Mouse (Mus musculus) intestine, embryonic 15.5 days (tissue): ENCODE measurements at regions not wholly inside any gene's neighbourhood (a gene's known extent, or its start where the extent isn't known, plus 50 kb on each side); places are given as distances from the start of the nearest gene placed in this dataset.

ENCODE experiments used
- ATAC-seq: fragments of 200-750 bp; cut with Nextera tagmentation; 2 replicates; pipeline ENCODE4 v1.8.0; 2017; ENCODE audit warnings: moderate TSS enrichment, moderate library complexity
- H3K27ac ChIP-seq: fragments of 300-500 bp; sonication (generic); 2 replicates; pipeline ENCODE4 v1.5.1; 2015; ENCODE audit warnings: mild to moderate bottlenecking, inconsistent platforms
- H3K27me3 ChIP-seq: fragments of 300-500 bp; sonication (generic); replicated peaks from 2 replicates; pipeline ENCODE4 v1.6.1; 2015; ENCODE audit warnings: inconsistent platforms
- H3K36me3 ChIP-seq: fragments of 300-500 bp; sonication (generic); 2 replicates; pipeline ENCODE4 v1.6.1; 2015; ENCODE audit warnings: inconsistent platforms
- H3K4me1 ChIP-seq: fragments of 300-500 bp; sonication (generic); replicated peaks from 2 replicates; pipeline ENCODE4 v1.6.1; 2015; ENCODE audit warnings: inconsistent platforms
- H3K4me2 ChIP-seq: fragments of 300-500 bp; sonication (generic); replicated peaks from 2 replicates; pipeline ENCODE4 v1.6.1; 2015; ENCODE audit warnings: mild to moderate bottlenecking, inconsistent platforms
- H3K4me3 ChIP-seq: fragments of 300-500 bp; sonication (generic); replicated peaks from 2 replicates; pipeline ENCODE4 v1.5.1; 2015; ENCODE audit warnings: inconsistent platforms
- H3K9ac ChIP-seq: fragments of 300-500 bp; sonication (generic); 2 replicates; pipeline ENCODE4 v1.6.1; 2015; ENCODE audit warnings: inconsistent platforms
- H3K9me3 ChIP-seq: fragments of 300-500 bp; sonication (generic); 2 replicates; pipeline ENCODE4 v1.6.1; 2016; ENCODE audit warnings: inconsistent platforms
- WGBS: fragments of 180-500 bp; shearing (Covaris S2); methylation state at CpG from one replicate; pipeline ENCODE4 v1.1.7; 2015; 5-methylcytosine and 5-hydroxymethylcytosine counted together

DNA sequence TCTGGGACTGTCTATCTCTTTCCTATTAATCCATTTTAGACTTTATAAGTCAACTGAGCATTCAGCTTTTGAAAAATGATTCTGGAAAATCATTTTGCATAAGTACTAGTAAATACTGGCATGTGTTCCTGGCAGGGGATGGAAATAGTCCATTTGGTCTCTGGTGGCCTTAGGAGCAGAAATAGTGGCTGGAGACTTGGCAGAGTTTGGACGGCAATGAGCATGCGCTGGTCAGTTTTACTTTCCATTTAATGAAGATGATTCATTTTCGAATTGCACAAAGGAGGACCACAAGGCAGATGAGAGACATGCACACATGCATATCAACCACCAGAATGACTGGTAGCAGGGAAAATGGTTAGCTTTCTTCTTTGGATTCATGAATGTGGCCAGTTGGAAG is 567.2 kb downstream of the Slc4a3 start:
- WGBS: 78% methylated on average over 3 of the region's 3 CpGs
- Histone ChIP-seq H3K9ac (no peak overlapping the region), H3K27ac (no peak overlapping the region), H3K27me3 (no peaks in the 10 kb centered on the region), H3K4me1 (no peaks in the 10 kb centered on the region), H3K9me3 (no peaks in the 10 kb centered on the region), H3K36me3 (no peaks in the 10 kb centered on the region), H3K4me3 (no peak overlapping the region), H3K4me2 (no peak overlapping the region)
- ATAC-seq: no peak

GRCm38 (mm10) chr1:76120840-76121239 is 574.8 kb downstream of the Slc4a3 start:
- no peak for ATAC-seq
- no peaks in the 10 kb centered on the region for H3K27me3 ChIP-seq
- H3K36me3 ChIP-seq: no peaks in the 10 kb centered on the region
- WGBS: 73% methylated on average over 4 of the region's 4 CpGs
- H3K27ac ChIP-seq: no peak overlapping the region
- no peaks in the 10 kb centered on the region for H3K9me3 ChIP-seq
- H3K4me3 ChIP-seq: no peak overlapping the region
- no peaks in the 10 kb centered on the region for H3K4me1 ChIP-seq
- H3K9ac ChIP-seq: no peak overlapping the region
- no peak overlapping the region for H3K4me2 ChIP-seq

- WGBS: 54% methylated on average over 4 of the region's 4 CpGs
- H3K36me3 ChIP-seq: no peaks in the 10 kb centered on the region
- H3K9ac ChIP-seq: no peak overlapping the region
- ATAC-seq: no peak
- no peak overlapping the region for H3K4me2 ChIP-seq
- no peak overlapping the region for H3K27ac ChIP-seq
- no peaks in the 10 kb centered on the region for H3K9me3 ChIP-seq
- H3K27me3 ChIP-seq: no peaks in the 10 kb centered on the region
- no peak overlapping the region for H3K4me3 ChIP-seq
- H3K4me1 ChIP-seq: no peaks in the 10 kb centered on the region
Observed at GRCm38 (mm10) chr1:76130353-76130752, 584.3 kb downstream of the Slc4a3 start.

- WGBS: 86% methylated on average over 1 of the region's 1 CpGs
- no peak for ATAC-seq
- H3K27ac ChIP-seq: no peak overlapping the region
- no peaks in the 10 kb centered on the region for H3K4me1 ChIP-seq
- H3K4me3 ChIP-seq: no peak overlapping the region
- no peak overlapping the region for H3K4me2 ChIP-seq
- no peaks in the 10 kb centered on the region for H3K9me3 ChIP-seq
- no peaks in the 10 kb centered on the region for H3K36me3 ChIP-seq
- no peak overlapping the region for H3K9ac ChIP-seq
- no peaks in the 10 kb centered on the region for H3K27me3 ChIP-seq
Observed at GRCm38 (mm10) chr1:76136810-76137209, 590.7 kb downstream of the Slc4a3 start.

DNA sequence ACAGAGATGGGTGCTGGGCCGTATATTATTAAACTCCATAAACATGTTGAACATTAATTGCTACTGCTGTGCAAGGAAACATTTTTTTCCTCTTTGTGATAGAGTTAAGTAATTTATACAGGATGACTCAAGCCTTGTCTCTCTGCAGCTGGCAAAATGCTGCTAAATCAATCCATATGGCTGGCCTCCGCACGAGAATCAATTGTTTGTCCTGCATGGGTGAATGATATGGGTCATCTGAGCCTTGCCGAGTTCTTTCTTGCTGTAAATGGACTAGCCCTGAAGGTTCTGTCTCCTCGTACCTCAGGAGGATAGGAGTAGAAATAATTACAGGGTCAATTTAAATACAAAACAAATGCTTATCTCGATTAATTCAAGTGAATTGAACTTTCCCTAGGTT is 591.6 kb downstream of the Slc4a3 start:
- 67% methylated on average over 6 of the region's 6 CpGs for WGBS
- Histone ChIP-seq H3K4me2 (no peak overlapping the region), H3K36me3 (no peaks in the 10 kb centered on the region), H3K9me3 (no peaks in the 10 kb centered on the region), H3K4me1 (no peaks in the 10 kb centered on the region), H3K4me3 (no peak overlapping the region), H3K27me3 (no peaks in the 10 kb centered on the region), H3K27ac (no peak overlapping the region), H3K9ac (no peak overlapping the region)
- no peak for ATAC-seq

GRCm38 (mm10) chr1:76143516-76143915 is 597.5 kb downstream of the Slc4a3 start:
- H3K36me3 ChIP-seq: no peaks in the 10 kb centered on the region
- H3K4me2 ChIP-seq: no peak overlapping the region
- H3K4me3 ChIP-seq: no peak overlapping the region
- H3K27ac ChIP-seq: no peak overlapping the region
- H3K9me3 ChIP-seq: no peaks in the 10 kb centered on the region
- H3K27me3 ChIP-seq: no peaks in the 10 kb centered on the region
- 77% methylated on average over 5 of the region's 5 CpGs for WGBS
- ATAC-seq: no peak
- no peaks in the 10 kb centered on the region for H3K4me1 ChIP-seq
- H3K9ac ChIP-seq: no peak overlapping the region

DNA sequence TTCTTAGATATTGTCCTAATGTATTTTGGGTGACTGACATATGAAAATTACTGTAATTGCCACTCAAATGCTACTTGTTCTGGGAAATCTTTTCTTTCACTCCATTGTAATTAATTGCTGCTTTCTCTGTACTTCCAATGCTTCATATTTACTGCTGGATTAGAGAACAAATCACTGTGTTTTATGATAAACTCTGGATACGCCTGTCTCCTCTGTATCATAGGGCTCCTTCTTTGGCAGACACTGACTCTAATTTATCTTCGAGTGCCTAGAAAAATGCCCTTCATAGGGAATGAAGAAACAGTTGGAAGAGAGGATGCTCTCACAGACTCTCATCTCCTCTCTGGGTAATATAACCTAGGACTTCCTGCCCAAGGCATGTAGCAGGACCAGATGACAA is 602.9 kb downstream of the Slc4a3 start:
- Histone ChIP-seq H3K9me3 (no peaks in the 10 kb centered on the region), H3K27me3 (no peaks in the 10 kb centered on the region), H3K27ac (no peak overlapping the region), H3K9ac (no peak overlapping the region), H3K4me1 (no peaks in the 10 kb centered on the region), H3K4me2 (no peak overlapping the region), H3K4me3 (no peak overlapping the region), H3K36me3 (no peaks in the 10 kb centered on the region)
- no peak for ATAC-seq
- WGBS: 86% methylated on average over 2 of the region's 2 CpGs

DNA sequence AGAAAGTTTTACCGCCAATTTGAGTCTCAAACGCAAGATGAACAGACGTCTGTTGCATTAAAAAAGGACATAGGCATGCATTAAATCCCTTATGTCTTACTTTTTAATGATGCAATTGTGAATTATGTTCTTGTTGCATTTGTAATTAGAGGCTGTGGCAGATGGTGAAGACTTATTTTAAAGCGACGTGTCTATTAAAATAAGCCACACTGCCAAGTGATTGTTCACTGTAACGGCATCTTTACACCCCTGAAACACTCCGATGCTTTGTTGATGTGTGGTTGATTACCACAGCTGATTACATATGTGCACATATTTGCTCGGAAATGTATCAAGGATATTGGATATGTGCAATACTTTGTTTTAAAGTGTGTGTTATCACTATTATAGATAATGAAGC is 610.2 kb downstream of the Slc4a3 start:
- Histone ChIP-seq H3K36me3 (no peaks in the 10 kb centered on the region), H3K9ac (no peak overlapping the region), H3K27ac (no peak overlapping the region), H3K4me2 (no peak overlapping the region), H3K4me3 (no peak overlapping the region), H3K9me3 (no peaks in the 10 kb centered on the region), H3K4me1 (no peaks in the 10 kb centered on the region), H3K27me3 (no peaks in the 10 kb centered on the region)
- WGBS: 74% methylated on average over 8 of the region's 8 CpGs
- no peak for ATAC-seq

- H3K9ac ChIP-seq: no peak overlapping the region
- no peak overlapping the region for H3K4me3 ChIP-seq
- 50% methylated on average over 2 of the region's 2 CpGs for WGBS
- no peak overlapping the region for H3K27ac ChIP-seq
- no peak for ATAC-seq
- H3K4me2 ChIP-seq: no peak overlapping the region
- H3K27me3 ChIP-seq: no peaks in the 10 kb centered on the region
- H3K36me3 ChIP-seq: no peaks in the 10 kb centered on the region
- H3K9me3 ChIP-seq: no peaks in the 10 kb centered on the region
- no peaks in the 10 kb centered on the region for H3K4me1 ChIP-seq
Observed at GRCm38 (mm10) chr1:76167486-76167885, 621.4 kb downstream of the Slc4a3 start.

DNA sequence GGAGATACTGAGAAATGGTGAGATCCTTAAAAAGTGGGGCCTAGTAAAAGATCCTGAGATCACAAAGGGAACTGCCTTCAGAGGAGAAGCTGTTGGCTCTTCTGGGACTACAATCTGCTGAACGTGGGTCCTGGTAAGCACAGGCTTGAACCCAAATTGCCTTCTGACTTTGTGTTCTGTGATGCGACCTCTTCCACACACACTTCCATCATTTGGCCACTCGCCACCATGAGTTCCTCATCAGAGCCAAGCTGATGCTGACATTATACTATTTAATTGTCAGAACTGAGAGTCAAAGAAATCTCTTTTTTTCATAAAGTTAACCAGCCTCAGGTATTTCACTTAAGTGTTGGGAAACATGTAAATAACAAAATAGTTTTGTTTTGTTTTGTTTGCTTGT is 635.1 kb downstream of the Slc4a3 start:
- H3K4me1 ChIP-seq: no peaks in the 10 kb centered on the region
- no peak for ATAC-seq
- H3K4me2 ChIP-seq: no peak overlapping the region
- H3K4me3 ChIP-seq: no peak overlapping the region
- no peaks in the 10 kb centered on the region for H3K36me3 ChIP-seq
- H3K27me3 ChIP-seq: no peaks in the 10 kb centered on the region
- H3K27ac ChIP-seq: no peak overlapping the region
- no peak overlapping the region for H3K9ac ChIP-seq
- no peaks in the 10 kb centered on the region for H3K9me3 ChIP-seq
- 81% methylated on average over 3 of the region's 3 CpGs for WGBS

DNA sequence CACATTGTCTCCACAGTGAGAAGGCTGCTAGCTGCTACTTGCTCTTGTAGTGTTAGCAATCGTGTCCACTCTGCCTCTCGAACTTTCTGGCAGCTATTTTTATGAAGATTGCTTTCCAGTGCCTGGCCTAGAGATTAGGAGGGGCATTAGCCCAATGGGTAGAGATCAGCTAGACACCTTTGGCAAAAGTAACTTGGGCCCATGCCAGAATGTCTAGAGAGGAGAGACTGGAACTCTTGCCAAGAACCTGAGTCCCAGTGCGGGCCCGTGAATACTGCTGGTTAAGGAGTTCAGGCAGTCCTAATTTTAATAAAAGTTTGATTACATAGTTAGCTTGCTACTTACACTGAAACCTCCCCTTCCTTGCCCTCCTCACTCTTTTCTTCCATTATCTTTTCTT is 648.8 kb downstream of the Slc4a3 start:
- no peaks in the 10 kb centered on the region for H3K4me1 ChIP-seq
- WGBS: 76% methylated on average over 4 of the region's 4 CpGs
- no peak for ATAC-seq

GRCm38 (mm10) chr1:76197651-76198050 is 651.6 kb downstream of the Slc4a3 start:
- Histone ChIP-seq H3K9ac (no peak overlapping the region), H3K27me3 (no peaks in the 10 kb centered on the region), H3K4me1 (no peaks in the 10 kb centered on the region), H3K27ac (no peak overlapping the region), H3K4me2 (no peak overlapping the region), H3K36me3 (no peaks in the 10 kb centered on the region), H3K4me3 (no peak overlapping the region), H3K9me3 (no peaks in the 10 kb centered on the region)
- WGBS: 83% methylated on average over 3 of the region's 3 CpGs
- ATAC-seq: no peak

More for the DNA sequence above, 648.8 kb downstream of the Slc4a3 start:
- Histone ChIP-seq H3K9ac (no peak overlapping the region), H3K27ac (no peak overlapping the region), H3K9me3 (no peaks in the 10 kb centered on the region), H3K4me3 (no peak overlapping the region), H3K4me2 (no peak overlapping the region), H3K36me3 (no peaks in the 10 kb centered on the region), H3K27me3 (no peaks in the 10 kb centered on the region)

GRCm38 (mm10) chr1:76200906-76201305 is 654.8 kb downstream of the Slc4a3 start:
- Histone ChIP-seq H3K4me3 (no peak overlapping the region), H3K27ac (no peak overlapping the region), H3K9me3 (no peaks in the 10 kb centered on the region), H3K4me2 (no peak overlapping the region), H3K4me1 (no peaks in the 10 kb centered on the region), H3K9ac (no peak overlapping the region), H3K36me3 (no peaks in the 10 kb centered on the region), H3K27me3 (no peaks in the 10 kb centered on the region)
- 53% methylated on average over 3 of the region's 3 CpGs for WGBS
- no peak for ATAC-seq

- ATAC-seq: no peak
- 94% methylated on average over 5 of the region's 5 CpGs for WGBS
- Histone ChIP-seq H3K36me3 (no peaks in the 10 kb centered on the region), H3K4me2 (no peak overlapping the region), H3K9me3 (no peaks in the 10 kb centered on the region), H3K9ac (no peak overlapping the region), H3K27ac (no peak overlapping the region), H3K4me3 (no peak overlapping the region), H3K4me1 (no peaks in the 10 kb centered on the region), H3K27me3 (no peaks in the 10 kb centered on the region)
Observed at GRCm38 (mm10) chr1:76212486-76212885, 666.4 kb downstream of the Slc4a3 start.
